Mouse (Mus musculus) heart, adult 2 months (tissue): ENCODE results near the gene Tmem232.

ENCODE experiments used
- CTCF ChIP-seq: fragments of 200-600 bp; IDR thresholded peaks from 2 replicates; pipeline ENCODE4 v1.8.1; 2022; ENCODE audit warnings: antibody characterized with exemption, mild to moderate bottlenecking, moderate library complexity
- EP300 ChIP-seq: fragments of 200-500 bp; IDR thresholded peaks from 2 replicates; pipeline ENCODE4 v1.6.1; 2011; ENCODE audit warnings: low read depth, low read length, control low read depth; ENCODE audit not compliant: insufficient read depth

DNA sequence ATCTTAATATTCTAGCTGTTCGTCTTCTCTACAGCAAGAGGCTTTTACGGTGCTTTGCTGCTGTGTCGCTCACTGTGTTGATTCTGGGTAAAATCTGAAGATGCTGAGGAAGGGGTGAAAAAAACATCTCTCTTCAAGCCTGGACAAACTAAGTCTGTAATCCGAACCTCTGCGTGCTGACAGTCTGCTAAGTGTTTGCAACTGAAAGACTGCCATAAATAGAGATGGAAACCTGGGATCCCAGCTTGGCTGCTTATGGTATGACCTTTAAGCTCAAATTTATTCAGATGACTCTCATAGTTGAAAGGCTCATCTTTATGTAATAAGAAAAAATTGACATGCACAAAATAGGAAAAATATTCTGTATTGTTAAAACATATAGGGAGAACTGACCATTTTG lies 242.8 kb downstream of the Tmem232 start:
- TF ChIP-seq CTCF, result no peak
- no peak for TF ChIP-seq EP300
